Mouse (Mus musculus) MEL (cell line): ENCODE data around the gene Mcrip1.

Source experiments
- CTCF ChIP-seq, 3 experiments: IDR thresholded peaks in 2 of 3; conservative IDR thresholded peaks in 1 of 3; 2 replicates each; pipeline ENCODE4 v1.5.1; 2011 to 2012; ENCODE audit warnings: low read length in 3 of 3, low read depth in 2 of 3, mild to moderate bottlenecking in 2 of 3, improper control_type of control experiment in 1 of 3, inconsistent platforms in 1 of 3, mixed read lengths in 1 of 3, moderate library complexity in 1 of 3; ENCODE audit not compliant: control insufficient read depth in 1 of 3, insufficient read depth in 1 of 3, poor library complexity in 1 of 3, severe bottlenecking in 1 of 3
- ELF1 ChIP-seq: IDR thresholded peaks from 2 replicates; pipeline ENCODE4 v1.6.1; 2014; ENCODE audit warnings: low read depth, mild to moderate bottlenecking, inconsistent platforms, low read length, improper control_type of control experiment, moderate library complexity
- EP300 ChIP-seq, 2 experiments: IDR thresholded peaks; 2 replicates each; pipeline ENCODE4 v1.6.1; 2011; ENCODE audit warnings: improper control_type of control experiment in 2 of 2, low read length in 2 of 2, low read depth in 1 of 2, mild to moderate bottlenecking in 1 of 2
- GABPA ChIP-seq: IDR thresholded peaks from 2 replicates; pipeline ENCODE4 v1.6.1; 2012; ENCODE audit warnings: low read depth, mild to moderate bottlenecking, inconsistent platforms, low read length, improper control_type of control experiment, moderate library complexity
- MAX ChIP-seq: IDR thresholded peaks from 2 replicates; pipeline ENCODE4 v1.6.1; 2011; ENCODE audit warnings: low read length, improper control_type of control experiment
- POLR2AphosphoS2 ChIP-seq: IDR thresholded peaks from 2 replicates; pipeline ENCODE4 v1.6.1; 2011; ENCODE audit warnings: low read length, improper control_type of control experiment
- SIN3A ChIP-seq: IDR thresholded peaks from 2 replicates; pipeline ENCODE4 v1.6.1; 2012; ENCODE audit warnings: low read length, improper control_type of control experiment, inconsistent platforms
- ZNF384 ChIP-seq: IDR thresholded peaks from 2 replicates; pipeline ENCODE4 v1.6.1; 2012; ENCODE audit warnings: low read depth, mild to moderate bottlenecking, inconsistent platforms, low read length, improper control_type of control experiment

GRCm38 (mm10) chr11:120510375-120511030 lies 39.0 kb downstream of the Mcrip1 start:
- peak; percentile 66; the same call in 1 of the 2 replicates for TF ChIP-seq ELF1
- TF ChIP-seq ZNF384: no peak
- peak; percentile 82; the same call in 1 of the 2 replicates for TF ChIP-seq POLR2AphosphoS2
- peak; percentile 89 for TF ChIP-seq SIN3A
- TF ChIP-seq GABPA: no peak
- no peak for TF ChIP-seq CTCF (IDR thresholded peaks at IDR 0.05 in 2 of 3, conservative IDR thresholded peaks at IDR 0.05 in 1 of 3; ENCODE audit: control insufficient read depth in 1 of 3, insufficient read depth in 1 of 3, low read depth in 2 of 3, low read length in 3 of 3, poor library complexity in 1 of 3, severe bottlenecking in 1 of 3)
- peak; percentile 83 for TF ChIP-seq MAX
- peak; percentile 39 to 78; a peak in 3 of 4 replicates for TF ChIP-seq EP300 (IDR thresholded peaks at IDR 0.05; ENCODE audit: low read depth in 1 of 2, low read length in 2 of 2)
